Mouse (Mus musculus) cerebellum, adult 2 months (tissue): ENCODE measurements around the gene Hmga1.

ENCODE experiments used
- CTCF ChIP-seq: fragments of 200-500 bp; IDR thresholded peaks from 2 replicates; pipeline ENCODE4 v1.5.1; 2011; ENCODE audit warnings: low read depth, mild to moderate bottlenecking, control low read depth, low read length, moderate library complexity, borderline replicate concordance; ENCODE audit not compliant: insufficient read depth
- POLR2A ChIP-seq: fragments of 200-500 bp; IDR thresholded peaks from 2 replicates; pipeline ENCODE4 v1.6.1; 2011; ENCODE audit warnings: low read length, control low read depth, borderline replicate concordance; ENCODE audit not compliant: insufficient read depth

- TF ChIP-seq CTCF (no peak), POLR2A (no peak)
Observed at GRCm38 (mm10) chr17:27609576-27609975, 53.3 kb downstream of the Hmga1 start.
